Mouse (Mus musculus) gastrocnemius, postnatal 4 days (tissue): ENCODE measurements around the gene Enpp7. TPM values are rescaled to one million over a fixed set of nuclear protein-coding genes. Genes with fewer than 3 reads are reported as not detected.

Source experiments
- DNase-seq, 2 experiments: peaks; one replicate each; pipeline ENCODE4 v3.0.0; 2021 to 2022; ENCODE audit warnings: low spot score in 2 of 2, mixed read lengths in 2 of 2
- total RNA-seq, 2 experiments: library from RNA; stranded (reverse); gene quantifications; 2 replicates each; pipeline ENCODE4 v1.2.3; 2021

Enpp7 gene
- total RNA-seq, 2 experiments from 2014 or later = not detected

DNA sequence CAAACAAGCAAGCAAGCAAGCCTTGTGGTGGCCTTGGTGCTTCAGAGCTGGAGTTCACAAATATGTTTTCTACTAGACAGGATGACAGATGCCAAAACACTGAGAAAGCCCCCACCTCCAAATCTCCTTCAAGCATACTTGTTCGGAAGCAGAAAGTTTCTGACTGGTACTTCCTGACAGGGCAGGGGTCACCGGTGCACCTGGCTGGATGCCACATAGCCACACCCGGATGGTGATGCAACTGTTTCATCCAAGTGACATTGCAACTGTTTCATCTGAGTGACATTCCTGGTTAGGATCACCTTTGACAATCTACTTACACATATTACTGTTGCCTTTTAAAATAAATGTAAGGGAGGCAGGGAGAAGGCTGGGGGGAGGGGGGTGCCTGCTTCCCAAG is 9.2 kb downstream of the Enpp7 start:
- no peak for DNase-seq

DNA sequence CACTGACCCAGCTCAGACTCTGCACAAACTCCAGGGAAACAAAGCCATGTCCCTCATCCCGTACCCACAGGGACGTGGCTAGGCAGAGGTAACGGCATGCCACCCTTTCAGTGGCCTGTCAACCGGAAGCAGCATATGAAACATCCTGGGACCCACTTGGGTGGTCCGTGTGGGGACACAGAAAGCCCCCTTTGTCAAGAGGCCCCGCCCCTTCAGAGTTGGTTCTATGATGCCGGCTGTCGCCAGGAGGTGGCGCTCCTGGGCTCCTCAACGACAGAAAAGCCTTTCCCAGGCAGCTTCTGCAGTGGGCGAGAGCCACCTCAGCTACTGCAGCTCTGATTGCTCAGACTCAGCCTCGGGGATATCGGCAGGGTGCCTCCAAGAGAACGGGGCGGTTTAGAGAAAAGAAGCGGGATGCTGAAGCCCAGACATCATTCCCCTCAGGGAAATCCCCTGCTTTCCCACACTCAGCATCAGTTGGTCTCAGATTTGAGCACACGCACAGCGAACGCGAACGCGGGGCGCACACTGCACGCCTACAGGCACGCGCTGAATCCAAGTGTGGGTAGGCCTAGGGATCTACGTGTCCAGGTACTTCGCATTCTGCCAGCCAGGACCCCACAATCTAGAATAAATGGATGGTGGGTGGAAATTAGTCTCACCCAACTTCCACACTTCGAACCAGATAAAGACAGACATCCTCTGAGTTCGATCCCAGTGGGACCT is 10.7 kb downstream of the Enpp7 start:
- DNase-seq = peak; percentile 67 to 75

DNA sequence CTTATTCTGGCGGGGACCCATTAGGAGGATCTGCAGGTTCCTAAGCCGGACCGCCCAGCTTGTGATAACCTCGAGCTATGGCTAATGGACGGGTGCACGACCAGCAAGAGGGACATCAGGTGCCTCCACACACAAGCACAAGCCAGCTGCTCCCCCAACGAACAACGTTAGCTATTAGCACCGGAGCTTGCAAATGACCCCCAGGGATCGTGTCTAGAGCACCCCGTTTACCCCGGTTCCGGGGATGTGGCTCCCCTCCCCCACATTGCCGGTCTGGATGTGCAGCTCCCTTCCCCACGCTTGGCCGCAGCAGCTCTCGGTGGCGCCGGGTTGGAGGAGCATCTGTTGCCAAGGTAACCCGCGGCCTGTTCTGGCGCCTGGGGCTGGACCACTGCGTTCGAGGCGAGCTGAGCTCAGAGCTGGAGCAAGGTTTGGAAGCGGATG is 11.4 kb downstream of the Enpp7 start:
- peak in 1 of 2 experiments; percentile 21 for DNase-seq

DNA sequence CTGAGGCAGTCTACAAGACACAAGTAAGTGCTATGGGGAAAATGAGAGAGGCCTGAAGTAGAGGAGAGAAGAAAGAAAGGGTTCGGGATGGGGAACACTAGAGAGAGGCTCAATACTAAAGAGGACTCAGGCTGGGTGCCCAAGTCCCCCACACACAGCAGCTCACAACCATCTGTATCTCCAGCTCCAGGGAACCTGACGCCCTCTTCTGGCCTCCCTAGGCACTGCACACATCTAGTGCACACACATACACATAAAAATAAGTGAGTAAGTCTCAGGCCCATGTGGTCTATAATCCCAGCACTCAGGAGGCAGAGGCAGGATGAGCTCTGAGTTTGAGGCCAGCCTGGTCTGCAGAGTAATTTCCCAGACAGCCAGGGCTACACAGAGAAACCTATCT is 12.9 kb downstream of the Enpp7 start:
- DNase-seq = no peak

DNA sequence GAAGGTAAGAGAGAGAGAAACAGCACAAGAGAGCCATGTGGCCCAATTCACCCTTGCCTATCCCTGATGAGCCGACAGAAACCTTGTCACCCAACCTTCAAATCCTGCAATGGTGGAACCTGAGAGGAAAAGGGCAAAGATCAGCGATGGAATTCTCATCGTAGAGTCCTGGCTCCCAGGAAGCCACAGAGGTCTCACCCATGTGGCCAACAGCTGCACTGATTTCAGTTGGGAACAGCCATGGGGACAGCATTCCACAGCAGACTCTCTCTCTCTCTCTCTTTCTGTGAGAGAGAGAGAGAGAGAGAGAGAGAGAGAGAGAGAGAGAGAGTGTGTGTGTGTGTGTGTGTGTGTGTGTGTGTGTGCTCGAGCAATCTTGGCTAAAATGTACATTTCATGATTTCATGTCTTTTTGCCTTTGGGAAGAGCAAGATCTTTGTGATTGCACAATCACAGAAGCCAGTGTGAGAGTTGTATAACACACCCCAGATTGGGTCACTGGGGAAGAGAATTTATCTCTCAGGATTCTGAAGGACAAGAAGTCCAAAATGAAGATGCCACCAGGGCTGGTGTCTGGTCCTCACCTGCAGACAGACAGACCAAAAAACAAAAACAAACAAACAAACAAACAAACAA is 13.6 kb downstream of the Enpp7 start:
- no peak for DNase-seq

DNA sequence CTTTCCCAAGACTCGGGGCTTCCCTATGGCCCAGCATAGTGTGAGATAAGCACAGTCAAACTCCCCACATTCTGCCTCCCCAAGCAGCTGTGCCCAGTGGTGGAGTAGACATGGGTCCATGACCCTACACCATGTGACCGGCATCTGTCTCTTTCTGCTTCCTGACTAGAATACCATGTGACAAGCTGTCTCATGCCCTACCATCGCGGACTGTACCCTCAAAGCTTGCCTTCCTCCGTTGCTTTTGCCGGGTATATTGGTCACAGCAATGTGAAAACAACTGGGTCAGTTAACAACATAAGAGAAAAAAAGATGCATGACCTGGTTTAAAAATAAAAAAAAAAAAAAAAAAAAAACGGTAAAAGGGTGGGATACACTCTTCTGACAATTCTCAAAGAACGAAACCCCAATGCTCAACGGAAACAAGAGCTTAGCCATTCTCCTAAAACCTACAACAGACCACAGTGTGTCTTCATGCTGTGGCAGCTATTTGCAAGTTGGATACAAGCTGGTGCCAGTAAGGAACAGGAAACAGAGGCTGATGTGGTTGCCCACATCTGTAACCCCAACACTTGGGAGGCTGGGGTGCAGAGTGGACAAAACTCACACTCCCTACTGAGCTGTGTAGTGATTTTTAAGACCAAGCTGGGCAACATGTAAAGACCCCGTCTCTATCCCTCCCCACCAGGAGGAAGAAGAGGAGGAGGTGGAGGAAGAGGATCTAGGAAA is 17.7 kb downstream of the Enpp7 start:
- DNase-seq = no peak

DNA sequence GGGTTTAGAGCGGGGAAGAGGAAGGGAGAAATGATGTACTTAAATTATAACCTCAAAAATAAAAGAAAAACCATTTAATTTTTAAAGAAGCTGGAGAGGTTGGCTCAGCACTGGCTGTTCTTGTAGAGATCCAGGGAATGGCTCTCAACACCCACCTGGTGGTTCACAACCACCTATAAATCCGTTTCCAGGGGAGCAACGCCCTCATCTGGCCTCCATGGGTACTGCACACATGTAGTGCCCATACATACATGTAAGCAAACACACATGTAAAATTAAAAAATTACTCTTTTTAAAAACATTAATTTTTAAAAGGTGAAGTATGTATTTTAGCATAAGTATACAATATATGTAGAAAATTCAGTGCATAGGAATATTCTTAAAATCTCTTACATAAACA is 18.5 kb downstream of the Enpp7 start:
- DNase-seq = no peak

DNA sequence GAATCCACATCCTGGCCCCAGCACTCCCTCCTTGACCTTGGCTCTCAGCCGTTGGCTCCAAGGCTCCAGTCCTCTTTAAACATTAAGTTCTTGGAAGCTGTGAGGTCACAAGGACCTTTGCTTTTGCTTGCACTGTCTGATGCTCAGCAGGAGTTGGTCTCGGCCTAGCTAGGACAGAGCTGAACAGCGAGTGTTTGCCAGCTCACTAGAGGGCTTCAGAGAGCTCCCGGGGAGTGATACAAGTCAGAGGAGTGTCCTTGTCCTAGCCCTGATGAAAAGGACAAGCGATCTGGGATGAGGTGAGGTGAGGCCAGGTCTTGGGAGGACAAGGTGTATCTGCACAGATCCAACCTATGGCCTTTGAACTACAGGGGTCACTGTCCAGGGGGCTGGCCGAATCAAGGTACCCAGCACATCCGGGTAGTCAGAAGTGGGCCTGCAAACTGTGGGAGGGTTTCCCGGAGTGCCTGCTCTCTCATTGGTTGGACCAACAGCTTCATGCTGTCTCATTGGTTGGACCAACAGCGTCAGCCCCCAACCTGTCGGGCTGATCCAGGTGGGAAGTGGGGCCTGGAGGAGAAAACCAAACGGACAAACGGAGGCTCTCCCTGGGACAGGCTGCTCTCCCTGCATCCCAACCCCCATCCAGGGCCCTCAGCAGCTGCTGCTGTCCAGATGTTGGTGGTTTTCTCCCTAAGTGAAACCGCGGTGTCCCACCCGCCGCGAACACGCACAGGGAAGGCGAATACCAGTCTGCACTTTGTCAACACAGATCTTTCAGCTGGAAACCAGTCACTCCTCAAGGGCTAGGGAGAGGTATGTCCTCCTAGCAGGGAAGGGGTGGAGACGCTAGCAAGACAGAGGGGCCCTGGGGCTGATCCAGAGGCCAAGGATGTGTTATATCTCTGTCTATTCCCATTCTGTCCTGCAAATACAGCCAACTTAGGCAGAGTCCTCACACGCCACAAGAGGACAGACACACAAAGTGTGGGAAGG is 19.8 kb downstream of the Enpp7 start:
- no peak for DNase-seq

DNA sequence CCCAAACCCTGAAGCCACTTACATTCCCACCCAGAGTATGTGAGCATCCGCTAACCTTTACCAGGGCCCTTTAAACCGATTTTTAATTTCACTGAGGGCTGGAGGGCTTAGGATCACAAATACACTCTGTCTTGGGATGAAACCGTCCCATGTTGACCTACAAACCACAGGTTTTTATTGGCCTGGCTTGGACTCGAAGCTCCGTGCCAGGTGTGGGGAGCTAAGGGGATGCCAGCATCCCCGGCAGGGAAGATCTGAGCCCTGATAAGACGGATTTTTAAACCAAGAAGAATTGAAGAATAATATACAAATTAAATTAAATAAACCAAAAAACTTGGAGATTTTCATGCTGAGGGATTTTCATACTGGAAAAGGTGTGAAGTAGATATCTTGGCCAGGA is 26.5 kb downstream of the Enpp7 start:
- no peak for DNase-seq

DNA sequence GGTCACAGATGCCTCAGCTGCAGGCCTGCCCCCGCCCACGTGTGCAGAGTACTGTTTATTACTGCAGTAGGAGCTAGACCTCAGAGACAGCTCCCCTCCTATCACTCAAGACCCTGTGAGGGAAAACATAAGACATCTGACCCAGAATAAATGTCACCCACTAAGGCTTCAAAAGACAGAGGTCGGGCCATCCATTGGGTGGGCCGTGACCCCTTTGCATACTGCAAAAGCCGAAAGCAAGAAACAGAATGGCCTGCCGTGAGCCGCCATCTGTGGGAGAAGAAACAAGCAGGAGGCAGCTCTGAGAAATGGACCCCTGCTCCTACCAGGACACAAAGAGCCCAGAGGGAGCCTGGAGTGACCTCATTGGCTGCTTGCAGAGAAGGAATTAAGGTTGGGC is 29.5 kb downstream of the Enpp7 start:
- DNase-seq = no peak

DNA sequence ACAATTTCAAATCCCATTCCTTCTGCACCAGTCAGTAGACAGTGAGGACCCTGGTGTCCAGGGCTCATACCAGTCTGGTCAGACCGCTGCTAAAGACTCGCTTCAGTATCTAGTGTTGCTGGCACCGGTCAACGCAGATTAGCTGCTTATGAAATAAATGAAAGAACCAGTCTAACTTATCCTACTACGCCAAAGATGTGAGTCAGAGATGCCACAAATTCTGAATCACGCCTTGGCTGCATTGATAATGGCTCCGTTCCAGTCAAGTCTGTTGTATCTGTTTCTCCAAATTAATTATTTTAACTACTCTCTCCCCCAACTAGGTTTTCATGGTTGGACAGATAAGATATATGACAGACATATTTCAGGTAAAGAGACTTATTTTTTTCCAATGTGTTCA is 33.2 kb downstream of the Enpp7 start:
- no peak for DNase-seq

DNA sequence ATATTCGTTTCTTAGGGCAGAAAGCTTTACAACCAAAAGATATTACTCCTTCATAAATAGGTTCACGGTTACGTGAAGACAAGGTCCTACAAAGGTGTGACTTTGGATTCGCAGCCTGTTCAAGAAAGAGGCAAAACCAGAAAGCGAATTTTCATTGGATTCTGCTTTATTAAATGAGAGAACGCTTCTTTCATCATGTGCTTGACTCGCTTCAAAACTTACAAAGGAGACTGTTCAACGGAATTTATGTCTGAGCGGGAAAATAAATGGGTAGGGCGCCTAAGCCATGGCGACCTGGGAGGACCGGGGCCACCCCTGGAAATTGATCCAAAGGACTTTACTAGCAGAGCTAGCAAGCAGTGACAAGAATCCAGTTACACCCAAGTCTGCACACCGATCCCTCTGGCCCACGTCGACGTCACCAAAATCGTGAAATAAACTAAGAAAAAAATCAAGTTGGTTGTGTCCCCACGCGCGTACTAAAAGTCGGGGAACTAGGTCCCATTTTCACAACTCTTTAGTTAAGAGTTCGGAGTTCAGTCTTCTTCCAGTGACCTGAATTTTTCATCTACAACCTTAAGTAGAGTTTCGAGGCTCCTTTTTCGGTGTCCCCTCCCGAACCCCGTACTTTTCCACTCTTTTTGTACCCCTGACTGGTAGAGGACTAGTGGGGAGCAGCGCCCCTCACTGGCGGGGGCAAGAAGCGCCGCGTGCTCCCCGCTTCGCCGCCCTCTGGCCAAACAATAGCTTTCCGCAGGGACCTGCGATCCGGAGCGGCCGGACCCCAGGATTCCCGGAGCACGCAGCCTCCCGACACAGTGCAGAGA is 34.3 kb downstream of the Enpp7 start:
- no peak for DNase-seq

DNA sequence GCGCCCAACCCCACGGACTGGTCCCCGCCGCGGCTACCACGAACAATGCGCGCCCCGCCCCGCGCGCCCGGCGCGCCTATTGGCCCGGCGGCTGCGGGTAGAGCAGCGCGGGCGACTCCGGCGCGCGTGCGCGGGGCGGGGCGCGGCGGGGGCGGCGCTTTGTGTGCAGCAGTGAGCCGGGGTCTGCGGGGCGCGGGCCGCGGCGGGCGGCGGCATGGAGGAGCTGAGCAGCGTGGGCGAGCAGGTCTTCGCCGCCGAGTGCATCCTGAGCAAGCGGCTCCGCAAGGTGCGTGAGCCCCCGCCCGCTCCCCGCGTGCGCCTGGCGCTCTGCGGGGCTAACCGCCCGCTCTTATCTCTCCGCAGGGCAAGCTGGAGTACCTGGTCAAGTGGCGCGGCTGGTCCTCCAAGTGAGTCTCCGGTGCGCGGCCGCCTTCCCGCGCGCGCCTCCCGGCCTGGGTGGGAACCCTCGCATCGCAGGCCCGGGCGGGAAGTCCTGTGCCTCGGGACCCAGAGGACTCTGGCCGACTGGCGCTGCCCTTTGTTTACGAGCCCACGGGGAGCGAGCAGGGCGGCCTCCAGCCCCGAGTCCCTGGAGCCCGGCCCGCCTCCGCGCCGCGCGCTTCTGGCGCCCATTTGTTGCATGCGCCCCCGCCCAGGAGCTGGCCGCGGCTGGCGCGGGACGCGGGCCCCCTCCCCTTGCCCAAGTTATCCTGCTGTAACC is 35.1 kb downstream of the Enpp7 start, which contains the start of gene Cbx2:
Cbx2 (plus strand) TSS at position 68 of the 721 bp plus-strand sequence.
- peak; percentile 82 to 88 for DNase-seq

DNA sequence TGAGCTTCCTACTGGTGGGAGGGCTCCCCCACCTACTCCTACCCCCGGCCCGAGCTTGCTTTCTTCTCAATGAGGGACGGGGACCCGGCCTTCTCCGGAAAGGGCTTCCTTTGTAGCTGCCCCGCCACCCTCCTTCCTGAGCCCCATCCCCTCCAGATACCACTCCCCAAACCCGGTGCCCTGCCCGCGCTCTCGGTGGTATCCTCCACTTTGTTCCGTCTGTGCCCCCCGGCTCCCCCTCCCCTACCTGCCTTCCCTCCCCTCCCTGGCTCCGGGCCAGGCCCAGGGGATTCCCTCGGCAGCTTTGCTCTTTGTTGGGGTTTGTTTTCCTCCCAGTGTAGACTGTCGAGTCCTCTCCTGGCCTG is 35.6 kb downstream of the Enpp7 start:
- no peak for DNase-seq

DNA sequence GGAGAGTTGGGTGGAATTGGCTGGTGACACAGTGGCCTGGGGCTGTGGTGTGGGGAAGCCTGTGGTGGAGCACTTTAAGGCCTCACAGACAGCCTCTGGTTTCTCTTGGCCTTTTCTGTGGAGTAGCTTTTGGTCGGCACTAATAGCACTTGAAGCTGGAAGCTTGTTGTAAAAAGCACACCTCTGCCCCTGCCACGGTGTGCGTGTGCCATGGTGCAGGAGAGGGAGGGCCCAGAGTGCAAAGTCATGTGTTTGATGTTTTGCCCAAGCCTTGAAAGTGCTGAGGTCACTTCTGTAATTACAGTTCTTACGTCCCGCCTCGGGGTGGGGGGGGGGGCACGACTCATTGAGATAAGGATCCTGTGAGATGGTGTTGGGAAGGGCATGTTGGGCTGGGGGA is 36.3 kb downstream of the Enpp7 start:
- DNase-seq = no peak

DNA sequence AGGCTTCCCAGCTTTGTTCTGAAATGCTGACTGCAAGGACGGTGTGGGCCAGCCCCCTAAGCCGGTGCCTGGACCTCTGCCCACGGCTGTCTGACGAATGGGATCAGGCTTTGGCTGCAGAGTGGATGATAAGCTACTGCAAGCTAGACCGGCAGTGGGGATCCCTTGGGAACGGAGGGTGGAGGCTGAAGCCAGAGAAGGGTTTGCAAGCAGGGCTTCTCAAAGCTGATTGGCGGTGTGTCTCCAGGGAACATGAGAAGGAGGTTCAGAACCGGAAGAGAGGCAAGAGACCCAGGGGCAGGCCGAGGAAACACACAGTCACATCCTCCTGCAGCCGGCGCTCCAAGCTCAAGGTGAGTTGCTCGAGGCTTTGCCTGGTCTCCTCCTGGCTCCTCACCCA is 38.2 kb downstream of the Enpp7 start:
- peak in 1 of 2 experiments; percentile 55 for DNase-seq

DNA sequence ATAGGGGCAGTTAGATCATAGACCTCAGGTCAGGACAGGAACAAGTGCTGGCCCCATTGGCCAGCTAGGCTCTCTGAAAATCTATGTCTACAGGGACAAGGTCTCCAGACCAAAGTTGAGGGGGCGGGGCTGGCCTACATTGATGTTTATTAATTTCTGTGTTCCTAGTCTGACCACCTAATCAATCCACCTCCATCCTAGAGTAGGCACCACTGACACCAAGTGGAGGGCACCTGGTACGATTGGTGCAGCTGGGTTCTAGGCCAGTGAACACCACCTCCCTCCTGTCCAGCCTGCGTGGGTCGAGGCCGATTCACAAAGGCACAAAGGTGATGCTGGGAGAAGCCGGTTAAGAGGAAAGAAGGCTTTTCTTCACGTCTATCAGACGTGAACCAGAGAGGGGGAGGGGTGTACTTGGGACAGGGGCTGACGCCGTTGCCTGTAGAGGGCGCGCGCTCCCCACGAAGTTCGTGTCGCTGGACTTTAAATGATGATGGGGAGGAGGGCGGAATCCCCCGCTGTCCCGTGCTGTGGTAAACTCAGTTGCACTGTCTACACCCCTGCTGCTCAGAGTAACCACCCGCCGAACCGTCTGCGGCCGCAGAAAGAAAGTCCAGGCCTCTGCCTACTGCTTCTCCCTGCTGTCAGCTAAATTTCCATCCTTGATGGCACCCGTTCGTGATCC is 46.0 kb downstream of the Enpp7 start:
- peak; percentile 77 to 88 for DNase-seq

DNA sequence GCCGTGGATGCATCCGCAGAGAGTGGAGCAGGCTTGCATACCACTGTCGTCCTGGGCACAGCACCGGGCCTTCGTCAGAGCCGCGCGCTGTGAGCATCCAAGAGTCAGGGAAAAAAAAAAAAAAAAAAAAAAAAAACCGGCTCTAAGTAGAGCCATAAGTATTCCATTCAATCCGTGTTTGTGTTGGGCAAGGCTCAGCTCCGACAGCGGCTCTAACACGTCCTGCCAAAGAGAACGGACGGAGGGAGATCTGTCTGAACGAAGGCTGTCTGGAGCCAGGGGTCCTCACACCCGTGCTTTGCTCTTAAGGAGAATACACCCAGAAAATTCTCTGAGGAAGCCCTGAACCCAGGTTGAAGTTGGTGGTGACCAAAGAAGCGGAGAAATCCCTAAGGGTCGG is 46.6 kb downstream of the Enpp7 start:
- no peak for DNase-seq
